Comparison of ENCODE assay signal across 8 mouse cellular contexts in genomic region chr16:33583333-33583732, GRCm38 (mm10).
DNase-seq lines count a peak whose midpoint lies in the region; ATAC-seq lines count a peak whose summit lies in the region.

No protein-coding gene starts in this region.

- no peaks in the 10 kb centered on the region for H3K36me3 ChIP-seq in kidney, embryonic 15.5 days
- H3K36me3 ChIP-seq in forebrain, embryonic 14.5 days (ENCODE audit: control insufficient read depth, insufficient read depth, low read length): no peaks in the 10 kb centered on the region
- no peaks in the 10 kb centered on the region for H3K36me3 ChIP-seq in liver, embryonic 16.5 days (ENCODE audit: control insufficient read depth, insufficient read depth)

- no peaks in the 10 kb centered on the region for H3K27me3 ChIP-seq in kidney, embryonic 15.5 days
- H3K27me3 ChIP-seq in forebrain, embryonic 14.5 days (replicated peaks; ENCODE audit: control insufficient read depth, insufficient read depth, low read length): no peaks in the 10 kb centered on the region
- H3K27me3 ChIP-seq in liver, embryonic 16.5 days (ENCODE audit: control insufficient read depth, insufficient read depth, low read depth, low read length): peaks cover 7% of the 10 kb centered on the region

- peak overlapping the region; percentile 98 for H3K27ac ChIP-seq in kidney, embryonic 15.5 days
- H3K27ac ChIP-seq in forebrain, embryonic 14.5 days (ENCODE audit: low read depth, low read length): peak overlapping the region; percentile 73
- peak overlapping the region; percentile 24; the same call in 1 of the 2 replicates for H3K27ac ChIP-seq in liver, embryonic 16.5 days (ENCODE audit: low read length)

- H3K9me3 ChIP-seq in kidney, embryonic 15.5 days (replicated peaks): no peaks in the 10 kb centered on the region
- H3K9me3 ChIP-seq in forebrain, embryonic 14.5 days (replicated peaks; ENCODE audit: control insufficient read depth, low read length): no peaks in the 10 kb centered on the region
- H3K9me3 ChIP-seq in liver, embryonic 16.5 days (replicated peaks; ENCODE audit: control insufficient read depth, low read length): no peaks in the 10 kb centered on the region

- no peak overlapping the region for H3K9ac ChIP-seq in kidney, embryonic 15.5 days
- 0 out of 2 replicates have a peak overlapping the region, but pooled peaks have one; percentile 3 for H3K9ac ChIP-seq in forebrain, embryonic 14.5 days (ENCODE audit: low read length)
- no peak overlapping the region for H3K9ac ChIP-seq in liver, embryonic 16.5 days (ENCODE audit: low read depth, low read length)

- ATAC-seq in kidney, embryonic 15.5 days (replicated peaks; ENCODE audit: low FRiP score): no peak
- ATAC-seq in common myeloid progenitor, adult 5-6 weeks (replicated peaks; ENCODE audit: low read depth, poor library complexity, severe bottlenecking): peak; percentile 10
- ATAC-seq in forebrain, embryonic 14.5 days: no peak
- ATAC-seq in liver, embryonic 16.5 days (ENCODE audit: low read depth): no peak

- 63% methylated on average over 3 of the region's 3 CpGs for WGBS in kidney, embryonic 15.5 days
- WGBS in forebrain, embryonic 14.5 days: 70% methylated on average over 3 of the region's 3 CpGs
- WGBS in liver, embryonic 16.5 days (ENCODE audit: insufficient replicate concordance): 13% methylated on average over 3 of the region's 3 CpGs

- no peak for DNase-seq in kidney, postnatal 36 days
- no peak for DNase-seq in forebrain, embryonic 14.5 days (ENCODE audit: low spot score)
- no peak for DNase-seq in urinary bladder, adult 18-20 months (ENCODE audit: low spot score in 2 of 2)
- no peak for DNase-seq in retina, postnatal 1 day
- no peak for DNase-seq in left cerebral cortex, adult 11 months (ENCODE audit: low spot score)

- no peak overlapping the region for H3K4me3 ChIP-seq in kidney, embryonic 15.5 days (replicated peaks)
- no peak overlapping the region for H3K4me3 ChIP-seq in forebrain, embryonic 14.5 days (ENCODE audit: low read depth, low read length)
- H3K4me3 ChIP-seq in liver, embryonic 16.5 days (ENCODE audit: low read depth, low read length): no peak overlapping the region

- peak overlapping the region; percentile 56; the same call in 1 of the 2 replicates for H3K4me2 ChIP-seq in kidney, embryonic 15.5 days
- H3K4me2 ChIP-seq in forebrain, embryonic 14.5 days (ENCODE audit: low read length): no peak overlapping the region
- 0 out of 2 replicates have a peak overlapping the region, but pooled peaks have one; percentile 49 for H3K4me2 ChIP-seq in liver, embryonic 16.5 days (ENCODE audit: low read depth, low read length)

- H3K4me1 ChIP-seq in kidney, embryonic 15.5 days: peaks cover 69% of the 10 kb centered on the region
- H3K4me1 ChIP-seq in forebrain, embryonic 14.5 days (ENCODE audit: control insufficient read depth, insufficient read depth, low read length): peaks cover 22% of the 10 kb centered on the region
- H3K4me1 ChIP-seq in liver, embryonic 16.5 days (ENCODE audit: control insufficient read depth, low read depth, low read length): no peaks in the 10 kb centered on the region

Comparison
In these comparisons a context has a peak if more than half of its experiments do, and no peak if none do; other contexts are left out.
1. H3K27ac ChIP-seq: peak in every context shown above with its lines; median percentile 98 in kidney, embryonic 15.5 days; 73 in forebrain, embryonic 14.5 days; 24 in liver, embryonic 16.5 days.